Mouse (Mus musculus): ENCODE measurements around the gene Ptpdc1. TPM values are rescaled to one million over a fixed set of nuclear protein-coding genes. Genes with fewer than 3 reads are reported as not detected.

The Ptpdc1 gene
- polyA plus RNA-seq, 1 experiment = 5.8 TPM

- Histone ChIP-seq H3K27ac (ENCODE audit: control insufficient read depth, insufficient read depth, low read depth, low read length, poor library complexity) (no peak overlapping the region), H3K4me3 (replicated peaks; ENCODE audit: control insufficient read depth, low read depth, low read length) (no peak overlapping the region), H3K4me1 (ENCODE audit: control insufficient read depth, insufficient read depth, low read length) (no peaks in the 10 kb centered on the region)
- no peak for TF ChIP-seq POLR2A (IDR thresholded peaks at IDR 0.05; ENCODE audit: borderline replicate concordance, control insufficient read depth, low read depth, low read length)
- TF ChIP-seq CTCF (IDR thresholded peaks at IDR 0.05; ENCODE audit: control insufficient read depth, insufficient read depth, low read length) = no peak
- 10% methylated on average over 1 of the region's 1 CpGs for WGBS
These were observed 69.5 kb downstream of the Ptpdc1 start for GRCm38 (mm10) chr13:48555976-48556375.

DNA sequence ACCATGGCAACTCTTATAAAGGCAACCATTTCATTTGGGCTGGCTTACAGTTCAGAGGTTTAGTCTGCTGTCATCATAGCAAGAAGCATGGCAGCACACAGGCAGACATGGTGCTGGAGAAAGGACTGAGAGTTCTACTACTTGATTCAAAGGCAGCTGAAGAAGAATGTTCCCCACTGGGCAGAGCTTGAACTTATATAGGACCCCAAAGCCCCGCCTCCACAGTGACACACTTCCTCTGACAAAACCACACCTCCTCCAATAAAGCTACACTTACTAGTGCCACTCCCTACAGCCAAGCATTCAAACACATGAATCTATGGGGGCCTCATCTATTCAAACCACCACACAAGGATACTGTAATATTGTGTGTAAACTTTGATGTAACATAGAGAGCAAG, 70.9 kb downstream of the Ptpdc1 start:
- H3K4me3 ChIP-seq (replicated peaks; ENCODE audit: control insufficient read depth, low read depth, low read length) = no peak overlapping the region
- TF ChIP-seq CTCF (IDR thresholded peaks at IDR 0.05; ENCODE audit: control insufficient read depth, insufficient read depth, low read length) (no peak), POLR2A (IDR thresholded peaks at IDR 0.05; ENCODE audit: borderline replicate concordance, control insufficient read depth, low read depth, low read length) (no peak)
- no peak overlapping the region for H3K27ac ChIP-seq (ENCODE audit: control insufficient read depth, insufficient read depth, low read depth, low read length, poor library complexity)
- H3K4me1 ChIP-seq (ENCODE audit: control insufficient read depth, insufficient read depth, low read length) = no peaks in the 10 kb centered on the region
- 83% methylated on average over 1 of the region's 1 CpGs for WGBS

- Histone ChIP-seq H3K27ac (ENCODE audit: control insufficient read depth, insufficient read depth, low read depth, low read length, poor library complexity) (no peak overlapping the region), H3K4me3 (replicated peaks; ENCODE audit: control insufficient read depth, low read depth, low read length) (no peak overlapping the region), H3K4me1 (ENCODE audit: control insufficient read depth, insufficient read depth, low read length) (no peaks in the 10 kb centered on the region)
- no peak for TF ChIP-seq CTCF (IDR thresholded peaks at IDR 0.05; ENCODE audit: control insufficient read depth, insufficient read depth, low read length)
- no peak for TF ChIP-seq POLR2A (IDR thresholded peaks at IDR 0.05; ENCODE audit: borderline replicate concordance, control insufficient read depth, low read depth, low read length)
- WGBS = 89% methylated on average over 5 of the region's 5 CpGs
These were observed 72.0 kb downstream of the Ptpdc1 start for GRCm38 (mm10) chr13:48553511-48553910.

- Histone ChIP-seq H3K4me3 (replicated peaks; ENCODE audit: control insufficient read depth, low read depth, low read length) (peak overlapping the region; percentile 40), H3K4me1 (ENCODE audit: control insufficient read depth, insufficient read depth, low read length) (no peaks in the 10 kb centered on the region), H3K27ac (ENCODE audit: control insufficient read depth, insufficient read depth, low read depth, low read length, poor library complexity) (peak overlapping the region; percentile 36; the same call in 1 of the 2 replicates)
- TF ChIP-seq POLR2A (IDR thresholded peaks at IDR 0.05; ENCODE audit: borderline replicate concordance, control insufficient read depth, low read depth, low read length) (peak; percentile 37; the same call in 1 of the 2 replicates), CTCF (IDR thresholded peaks at IDR 0.05; ENCODE audit: control insufficient read depth, insufficient read depth, low read length) (no peak)
- 15% methylated on average over 21 of the region's 21 CpGs for WGBS
These were observed 73.0 kb downstream of the Ptpdc1 start for GRCm38 (mm10) chr13:48552181-48553090.

- Histone ChIP-seq H3K4me3 (replicated peaks; ENCODE audit: control insufficient read depth, low read depth, low read length) (no peak overlapping the region), H3K27ac (ENCODE audit: control insufficient read depth, insufficient read depth, low read depth, low read length, poor library complexity) (no peak overlapping the region), H3K4me1 (ENCODE audit: control insufficient read depth, insufficient read depth, low read length) (peaks cover 1% of the 10 kb centered on the region)
- WGBS = 79% methylated on average over 5 of the region's 5 CpGs
- TF ChIP-seq CTCF (IDR thresholded peaks at IDR 0.05; ENCODE audit: control insufficient read depth, insufficient read depth, low read length) = no peak
- TF ChIP-seq POLR2A (IDR thresholded peaks at IDR 0.05; ENCODE audit: borderline replicate concordance, control insufficient read depth, low read depth, low read length) = no peak
These were observed 77.2 kb downstream of the Ptpdc1 start for GRCm38 (mm10) chr13:48548296-48548695.

DNA sequence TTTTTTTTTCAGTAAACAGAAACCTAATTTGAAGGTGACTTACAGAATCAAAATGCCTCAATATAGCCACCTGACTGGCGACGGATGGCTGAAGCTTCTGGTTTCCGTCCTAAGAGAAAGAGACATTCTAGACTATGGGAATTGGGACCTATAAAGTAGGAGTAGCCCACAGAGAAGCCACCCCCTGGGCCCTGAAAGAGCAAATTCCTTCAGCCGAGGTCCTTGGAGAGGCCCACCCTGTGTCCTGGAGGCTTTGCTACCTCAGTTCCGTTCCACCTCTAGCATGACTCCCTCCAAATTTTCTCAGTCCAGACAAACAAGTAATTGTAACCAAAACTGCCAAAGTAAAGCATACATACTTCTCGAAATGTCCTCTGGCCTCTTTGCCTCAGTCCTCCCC, 77.8 kb downstream of the Ptpdc1 start:
- H3K27ac ChIP-seq (ENCODE audit: control insufficient read depth, insufficient read depth, low read depth, low read length, poor library complexity) = no peak overlapping the region

DNA sequence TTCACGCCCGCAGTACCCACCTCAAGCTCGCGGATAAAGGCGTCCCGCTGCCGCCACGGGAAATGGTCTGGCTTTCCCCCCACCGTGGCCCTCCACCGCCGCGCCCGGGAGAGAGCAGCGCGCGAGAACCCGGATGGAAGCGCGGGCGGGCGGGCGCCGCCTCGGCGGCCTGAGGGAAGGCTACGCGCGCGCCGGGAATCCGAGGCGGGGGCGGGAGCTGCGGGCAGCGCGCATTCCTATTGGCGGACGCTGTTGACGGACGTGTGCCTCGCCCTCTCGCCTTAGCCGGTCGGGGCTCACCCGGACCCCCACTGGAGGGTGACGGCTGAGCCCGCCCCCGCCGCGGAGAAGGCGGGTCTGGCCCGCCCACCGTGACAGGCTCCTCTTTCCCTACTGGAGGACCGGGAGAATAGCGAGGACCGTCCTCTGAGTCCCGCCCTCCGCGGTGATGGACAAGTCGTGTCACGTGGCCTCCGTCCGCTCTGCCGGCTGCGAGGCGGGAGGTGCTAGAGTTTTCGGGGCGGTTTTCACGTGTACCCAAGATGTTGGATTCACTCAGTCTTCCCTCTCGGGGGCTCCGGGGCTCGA, 79.0 kb downstream of the Ptpdc1 start:
- TF ChIP-seq POLR2A (IDR thresholded peaks at IDR 0.05; ENCODE audit: borderline replicate concordance, control insufficient read depth, low read depth, low read length) = peak; percentile 82
- TF ChIP-seq CTCF (IDR thresholded peaks at IDR 0.05; ENCODE audit: control insufficient read depth, insufficient read depth, low read length) = no peak
- peaks cover 1% of the 10 kb centered on the region for H3K4me1 ChIP-seq (ENCODE audit: control insufficient read depth, insufficient read depth, low read length)
- under 1% methylated on average over 70 of the region's 72 CpGs for WGBS
- H3K4me3 ChIP-seq (replicated peaks; ENCODE audit: control insufficient read depth, low read depth, low read length) = peak overlapping the region; percentile 94
- peak overlapping the region; percentile 99 for H3K27ac ChIP-seq (ENCODE audit: control insufficient read depth, insufficient read depth, low read depth, low read length, poor library complexity)

More for the DNA sequence above, 77.8 kb downstream of the Ptpdc1 start:
- TF ChIP-seq POLR2A (IDR thresholded peaks at IDR 0.05; ENCODE audit: borderline replicate concordance, control insufficient read depth, low read depth, low read length) (no peak), CTCF (IDR thresholded peaks at IDR 0.05; ENCODE audit: control insufficient read depth, insufficient read depth, low read length) (no peak)
- Histone ChIP-seq H3K4me3 (replicated peaks; ENCODE audit: control insufficient read depth, low read depth, low read length) (no peak overlapping the region), H3K4me1 (ENCODE audit: control insufficient read depth, insufficient read depth, low read length) (peaks cover 1% of the 10 kb centered on the region)
- 92% methylated on average over 6 of the region's 6 CpGs for WGBS
